Mouse (Mus musculus) hindbrain, postnatal 0 days (tissue): Measurements from ENCODE around the gene Susd6. TPM values are rescaled to one million over a fixed set of nuclear protein-coding genes. Genes with fewer than 3 reads are reported as not detected.

Experiments used
- ATAC-seq: fragments of 200-750 bp; cut with Nextera tagmentation; 2 replicates; pipeline ENCODE4 v1.8.0; 2017; ENCODE audit warnings: mild to moderate bottlenecking, moderate TSS enrichment, moderate library complexity
- DNase-seq: peaks from one replicate; pipeline ENCODE4 v3.0.0-alpha.2; 2015; ENCODE audit warnings: low spot score
- H3K27ac ChIP-seq: fragments of 300-500 bp; sonication (generic); 2 replicates; pipeline ENCODE4 v1.5.1; 2014; ENCODE audit warnings: mild to moderate bottlenecking
- H3K27me3 ChIP-seq: fragments of 300-500 bp; sonication (generic); 2 replicates; pipeline ENCODE4 v1.6.1; 2014; ENCODE audit warnings: low read length, mixed read lengths; ENCODE audit not compliant: insufficient read depth
- H3K36me3 ChIP-seq: fragments of 300-500 bp; sonication (generic); 2 replicates; pipeline ENCODE4 v1.6.1; 2014; ENCODE audit warnings: low read length, mixed read lengths; ENCODE audit not compliant: insufficient read depth
- H3K4me1 ChIP-seq: fragments of 300-500 bp; sonication (generic); 2 replicates; pipeline ENCODE4 v1.6.1; 2014; ENCODE audit warnings: antibody characterized with exemption, low read length, mixed read lengths; ENCODE audit not compliant: insufficient read depth
- H3K4me2 ChIP-seq: fragments of 300-500 bp; sonication (generic); 2 replicates; pipeline ENCODE4 v1.6.1; 2014; ENCODE audit warnings: low read depth, mild to moderate bottlenecking, low read length, moderate library complexity, mixed read lengths
- H3K4me3 ChIP-seq: fragments of 300-500 bp; sonication (generic); 2 replicates; pipeline ENCODE4 v1.5.1; 2014; ENCODE audit warnings: low read length
- H3K9ac ChIP-seq: fragments of 300-500 bp; sonication (generic); replicated peaks from 2 replicates; pipeline ENCODE4 v1.6.1; 2014; ENCODE audit warnings: mild to moderate bottlenecking, low read length, moderate library complexity, mixed read lengths
- H3K9me3 ChIP-seq: fragments of 300-500 bp; sonication (generic); 2 replicates; pipeline ENCODE4 v1.6.1; 2016; ENCODE audit warnings: low read length, mixed read lengths
- CTCF ChIP-seq: IDR thresholded peaks from 2 replicates; pipeline ENCODE4 v1.5.1; 2016; ENCODE audit warnings: antibody characterized with exemption, control low read depth, low read depth
- WGBS: fragments of 180-500 bp; shearing (Covaris S2); extraction: QIAGEN DNeasy Blood & Tissue Kit; methylation state at CpG from one replicate; pipeline ENCODE4 v1.1.7; 2014; 5-methylcytosine and 5-hydroxymethylcytosine counted together
- polyA plus RNA-seq: library from polyadenylated mRNA; unstranded; fragments of >200 nt; fragmentation: Nextera tagmentation; extraction: Ambion mirVana; gene quantifications from 2 replicates; pipeline ENCODE4 v1.2.1, GENCODE M21; 2015
- total RNA-seq: library from RNA; depleted of rRNA; stranded (reverse); fragments of >200 nt; gene quantifications from 2 replicates; pipeline ENCODE4 v1.2.3, GENCODE M21; 2014

The Susd6 gene
- total and polyA plus RNA-seq, 2 experiments from 2014 or later, result 9.2 to 26.3 TPM

GRCm38 (mm10) chr12:80879267-80879666 is 89.0 kb downstream of the Susd6 start:
- DNase-seq, result no peak
- 58% methylated on average over 4 of the region's 4 CpGs for WGBS
- Histone ChIP-seq H3K4me2 (no peak overlapping the region), H3K9ac (no peak overlapping the region), H3K9me3 (no peaks in the 10 kb centered on the region), H3K4me3 (no peak overlapping the region), H3K27me3 (no peaks in the 10 kb centered on the region), H3K27ac (no peak overlapping the region), H3K36me3 (peaks cover 15% of the 10 kb centered on the region; the same call in 1 of the 2 replicates), H3K4me1 (no peaks in the 10 kb centered on the region)
- TF ChIP-seq CTCF, result no peak
- ATAC-seq, result no peak

- H3K9me3 ChIP-seq, result no peaks in the 10 kb centered on the region
- H3K4me1 ChIP-seq, result no peaks in the 10 kb centered on the region
- H3K27me3 ChIP-seq, result no peaks in the 10 kb centered on the region
- no peak overlapping the region for H3K9ac ChIP-seq
- H3K36me3 ChIP-seq, result peaks cover 10% of the 10 kb centered on the region; the same call in 1 of the 2 replicates
- H3K4me2 ChIP-seq, result no peak overlapping the region
- no peak for TF ChIP-seq CTCF
- WGBS, result 91% methylated on average over 3 of the region's 3 CpGs
- no peak for DNase-seq
- no peak overlapping the region for H3K4me3 ChIP-seq
- ATAC-seq, result no peak
- no peak overlapping the region for H3K27ac ChIP-seq
Observed at GRCm38 (mm10) chr12:80881121-80881520, 90.8 kb downstream of the Susd6 start.

GRCm38 (mm10) chr12:80883278-80883677 is 93.0 kb downstream of the Susd6 start:
- Histone ChIP-seq H3K4me1 (no peaks in the 10 kb centered on the region), H3K27ac (no peak overlapping the region), H3K36me3 (peaks cover 3% of the 10 kb centered on the region; the same call in 1 of the 2 replicates), H3K27me3 (no peaks in the 10 kb centered on the region), H3K4me3 (no peak overlapping the region), H3K9ac (no peak overlapping the region), H3K4me2 (no peak overlapping the region), H3K9me3 (no peaks in the 10 kb centered on the region)
- no peak for DNase-seq
- 90% methylated on average over 3 of the region's 3 CpGs for WGBS
- TF ChIP-seq CTCF, result no peak
- ATAC-seq, result no peak

GRCm38 (mm10) chr12:80883881-80884280 is 93.6 kb downstream of the Susd6 start:
- H3K4me1 ChIP-seq, result no peaks in the 10 kb centered on the region
- H3K27ac ChIP-seq, result no peak overlapping the region
- H3K9me3 ChIP-seq, result no peaks in the 10 kb centered on the region
- ATAC-seq, result no peak
- no peak overlapping the region for H3K4me2 ChIP-seq
- H3K4me3 ChIP-seq, result no peak overlapping the region
- DNase-seq, result no peak
- H3K27me3 ChIP-seq, result no peaks in the 10 kb centered on the region
- no peak for TF ChIP-seq CTCF
- H3K36me3 ChIP-seq, result no peaks in the 10 kb centered on the region
- WGBS, result 65% methylated on average over 5 of the region's 5 CpGs
- no peak overlapping the region for H3K9ac ChIP-seq

GRCm38 (mm10) chr12:80885301-80886288 is 95.3 kb downstream of the Susd6 start:
- Histone ChIP-seq H3K27ac (no peak overlapping the region), H3K9me3 (no peaks in the 10 kb centered on the region), H3K4me3 (no peak overlapping the region), H3K27me3 (no peaks in the 10 kb centered on the region), H3K4me2 (no peak overlapping the region), H3K4me1 (no peaks in the 10 kb centered on the region), H3K9ac (no peak overlapping the region), H3K36me3 (no peaks in the 10 kb centered on the region)
- TF ChIP-seq CTCF, result no peak
- WGBS, result 64% methylated on average over 15 of the region's 15 CpGs
- DNase-seq, result peak; percentile 8
- ATAC-seq, result no peak

GRCm38 (mm10) chr12:80887036-80887435 is 96.7 kb downstream of the Susd6 start:
- Histone ChIP-seq H3K27ac (no peak overlapping the region), H3K36me3 (no peaks in the 10 kb centered on the region), H3K9me3 (no peaks in the 10 kb centered on the region), H3K9ac (no peak overlapping the region), H3K4me3 (no peak overlapping the region), H3K4me1 (no peaks in the 10 kb centered on the region), H3K27me3 (no peaks in the 10 kb centered on the region), H3K4me2 (no peak overlapping the region)
- ATAC-seq, result no peak
- no peak for DNase-seq
- TF ChIP-seq CTCF, result no peak
- WGBS, result 83% methylated on average over 2 of the region's 2 CpGs

- no peak overlapping the region for H3K4me2 ChIP-seq
- H3K9me3 ChIP-seq, result no peaks in the 10 kb centered on the region
- TF ChIP-seq CTCF, result peak; percentile 49
- 90% methylated on average over 3 of the region's 3 CpGs for WGBS
- no peak overlapping the region for H3K27ac ChIP-seq
- no peaks in the 10 kb centered on the region for H3K27me3 ChIP-seq
- H3K36me3 ChIP-seq, result no peaks in the 10 kb centered on the region
- H3K4me3 ChIP-seq, result no peak overlapping the region
- no peak for ATAC-seq
- no peak for DNase-seq
- H3K9ac ChIP-seq, result no peak overlapping the region
- H3K4me1 ChIP-seq, result no peaks in the 10 kb centered on the region
Observed at GRCm38 (mm10) chr12:80889331-80889730, 99.0 kb downstream of the Susd6 start.
